Mouse (Mus musculus) midbrain, embryonic 10.5 days (tissue): ENCODE data around the gene Madcam1. TPM values are rescaled to one million over a fixed set of nuclear protein-coding genes. Genes with fewer than 3 reads are reported as not detected.

Source experiments
- polyA plus RNA-seq: library from polyadenylated mRNA; unstranded; fragments of >200 nt; fragmentation: Nextera tagmentation; extraction: Ambion mirVana; gene quantifications from 2 replicates; pipeline ENCODE4 v1.2.1, GENCODE M21; 2016

The Madcam1 gene
- polyA plus RNA-seq, 1 experiment from 2014 or later, result 0.89 TPM

Other genes starting within 250 kb of the Madcam1 start
- gene Vmn2r83, start 195.8 kb upstream of the Madcam1 start, polyA plus RNA-seq, result not detected in 2 replicates
- gene Plpp2, start 130.8 kb upstream of the Madcam1 start, polyA plus RNA-seq, result 19.8 and 23.6 TPM in 2 replicates
- gene Mier2, start 109.4 kb upstream of the Madcam1 start, polyA plus RNA-seq, result 69.9 and 72.8 TPM in 2 replicates
- gene Theg, start 77.2 kb upstream of the Madcam1 start, polyA plus RNA-seq, result not detected in 2 replicates
- gene C2cd4c, start 50.5 kb upstream of the Madcam1 start, polyA plus RNA-seq, result 0.06 and 0.11 TPM in 2 replicates
- 18.5 and 20.1 TPM in 2 replicates for gene Shc2, start 26.6 kb upstream of the Madcam1 start, polyA plus RNA-seq
- not detected in 2 replicates for gene Odf3l2, start 18.8 kb upstream of the Madcam1 start, polyA plus RNA-seq
- 68.3 and 74.9 TPM in 2 replicates for gene Tpgs1, start 4.8 kb downstream of the Madcam1 start, polyA plus RNA-seq
- 223 and 270 TPM in 2 replicates for gene Cdc34, start 17.6 kb downstream of the Madcam1 start, polyA plus RNA-seq
- gene Gzmm, start 24.5 kb downstream of the Madcam1 start, polyA plus RNA-seq, result 0.98 and 1.0 TPM in 2 replicates
- gene Bsg, start 39.9 kb downstream of the Madcam1 start, polyA plus RNA-seq, result 607 and 655 TPM in 2 replicates
- gene Hcn2, start 52.1 kb downstream of the Madcam1 start, polyA plus RNA-seq, result 0.05 TPM in 2 replicates
- gene Polrmt, start 82.0 kb downstream of the Madcam1 start, polyA plus RNA-seq, result 48.6 and 51.7 TPM in 2 replicates
- gene Fgf22, start 90.5 kb downstream of the Madcam1 start, polyA plus RNA-seq, result 0.27 and 0.42 TPM in 2 replicates
- 109 and 118 TPM in 2 replicates for gene Rnf126, start 102.4 kb downstream of the Madcam1 start, polyA plus RNA-seq
- 1.1 and 1.8 TPM in 2 replicates for gene Fstl3, start 112.7 kb downstream of the Madcam1 start, polyA plus RNA-seq
- gene Prss57, start 126.4 kb downstream of the Madcam1 start, polyA plus RNA-seq, result 0.05 TPM in 1 of 2 replicates, not detected in the other
- gene Palm, start 129.0 kb downstream of the Madcam1 start, polyA plus RNA-seq, result 130 and 153 TPM in 2 replicates
- 0.46 and 0.67 TPM in 2 replicates for gene Misp, start 156.4 kb downstream of the Madcam1 start, polyA plus RNA-seq
- 296 and 334 TPM in 2 replicates for gene Ptbp1, start 189.9 kb downstream of the Madcam1 start, polyA plus RNA-seq
- gene Prtn3, start 209.9 kb downstream of the Madcam1 start, polyA plus RNA-seq, result 8.0 and 13.5 TPM in 2 replicates
- 110 and 169 TPM in 2 replicates for gene Plppr3, start 210.1 kb downstream of the Madcam1 start, polyA plus RNA-seq
- gene Elane, start 221.7 kb downstream of the Madcam1 start, polyA plus RNA-seq, result 0.16 and 0.46 TPM in 2 replicates
- not detected in 2 replicates for gene Cfd, start 226.3 kb downstream of the Madcam1 start, polyA plus RNA-seq
- gene Med16, start 244.4 kb downstream of the Madcam1 start, polyA plus RNA-seq, result 69.8 and 70.8 TPM in 2 replicates
- 2.0 and 5.5 TPM in 2 replicates for gene Gm26602, start 246.3 kb downstream of the Madcam1 start, polyA plus RNA-seq